Mouse (Mus musculus) embryonic facial prominence, embryonic 14.5 days (tissue): ENCODE measurements around the gene Cited2. TPM values are rescaled to one million over a fixed set of nuclear protein-coding genes. Genes with fewer than 3 reads are reported as not detected.

Experiments used
- ATAC-seq: fragments of 200-750 bp; cut with Nextera tagmentation; 2 replicates; pipeline ENCODE4 v1.8.0; 2017; ENCODE audit warnings: low read depth, moderate number of reproducible peaks, moderate TSS enrichment
- DNase-seq: peaks from one replicate; pipeline ENCODE4 v3.0.0-alpha.2; 2015; ENCODE audit warnings: low spot score
- H3K27ac ChIP-seq: fragments of 300-500 bp; sonication (generic); replicated peaks from 2 replicates; pipeline ENCODE4 v1.5.1; 2014; ENCODE audit warnings: low read depth, mild to moderate bottlenecking, low read length, moderate library complexity
- H3K27me3 ChIP-seq: fragments of 300-500 bp; sonication (generic); replicated peaks from 2 replicates; pipeline ENCODE4 v1.6.1; 2014; ENCODE audit warnings: low read length; ENCODE audit not compliant: control insufficient read depth, insufficient read depth
- H3K36me3 ChIP-seq: fragments of 300-500 bp; sonication (generic); 2 replicates; pipeline ENCODE4 v1.6.1; 2014; ENCODE audit warnings: low read length, mixed read lengths; ENCODE audit not compliant: control insufficient read depth, insufficient read depth
- H3K4me1 ChIP-seq: fragments of 300-500 bp; sonication (generic); 2 replicates; pipeline ENCODE4 v1.6.1; 2014; ENCODE audit warnings: antibody characterized with exemption, low read length; ENCODE audit not compliant: control insufficient read depth, insufficient read depth
- H3K4me2 ChIP-seq: fragments of 300-500 bp; sonication (generic); 2 replicates; pipeline ENCODE4 v1.6.1; 2014; ENCODE audit warnings: low read depth, mild to moderate bottlenecking, low read length, moderate library complexity, mixed read lengths
- H3K4me3 ChIP-seq: fragments of 300-500 bp; sonication (generic); 2 replicates; pipeline ENCODE4 v1.5.1; 2014; ENCODE audit warnings: low read depth, mild to moderate bottlenecking, low read length
- H3K9ac ChIP-seq: fragments of 300-500 bp; sonication (generic); 2 replicates; pipeline ENCODE4 v1.6.1; 2014; ENCODE audit warnings: low read depth, mild to moderate bottlenecking, low read length, moderate library complexity, mixed read lengths
- H3K9me3 ChIP-seq: fragments of 300-500 bp; sonication (generic); 2 replicates; pipeline ENCODE4 v1.6.1; 2016; ENCODE audit warnings: low read length; ENCODE audit not compliant: control insufficient read depth
- WGBS: fragments of 180-500 bp; shearing (Covaris S2); extraction: QIAGEN DNeasy Blood & Tissue Kit; methylation state at CpG from one replicate; pipeline ENCODE4 v1.1.7; 2014; 5-methylcytosine and 5-hydroxymethylcytosine counted together
- polyA plus RNA-seq: library from polyadenylated mRNA; unstranded; fragments of >200 nt; fragmentation: Nextera tagmentation; extraction: Ambion mirVana; gene quantifications from 2 replicates; pipeline ENCODE4 v1.2.1, GENCODE M21; 2014

The Cited2 gene
- polyA plus RNA-seq, 1 experiment from 2014 or later = 40.6 TPM

DNA sequence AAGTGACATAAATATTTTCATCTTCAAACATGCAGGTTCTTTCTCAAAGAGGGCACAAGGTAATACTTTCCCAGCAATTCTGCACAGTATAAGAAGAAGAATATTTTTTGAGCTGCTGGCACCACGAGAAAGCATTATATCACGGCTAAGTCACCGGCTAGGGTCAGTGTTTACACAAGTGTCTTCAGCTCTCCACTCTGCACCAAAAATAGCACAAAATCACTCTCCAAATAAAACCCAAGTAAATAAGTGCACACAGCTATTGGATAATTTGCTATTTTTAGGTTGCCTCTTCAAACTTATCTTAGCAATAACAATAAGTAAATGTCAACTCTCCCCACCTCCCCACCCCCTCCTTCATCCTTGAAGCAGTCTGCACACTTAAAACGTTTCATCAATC, 33.2 kb upstream of the Cited2 start:
- ATAC-seq = no peak
- no peaks in the 10 kb centered on the region for H3K36me3 ChIP-seq
- WGBS = 29% methylated on average over 4 of the region's 4 CpGs
- no peak overlapping the region for H3K4me2 ChIP-seq
- no peak overlapping the region for H3K27ac ChIP-seq
- no peaks in the 10 kb centered on the region for H3K27me3 ChIP-seq
- no peak for DNase-seq
- H3K9me3 ChIP-seq = no peaks in the 10 kb centered on the region
- no peak overlapping the region for H3K9ac ChIP-seq
- H3K4me1 ChIP-seq = no peaks in the 10 kb centered on the region
- no peak overlapping the region for H3K4me3 ChIP-seq

- no peaks in the 10 kb centered on the region for H3K9me3 ChIP-seq
- no peak overlapping the region for H3K9ac ChIP-seq
- no peak overlapping the region for H3K27ac ChIP-seq
- no peaks in the 10 kb centered on the region for H3K4me1 ChIP-seq
- no peak for DNase-seq
- WGBS = 59% methylated on average over 1 of the region's 1 CpGs
- no peak for ATAC-seq
- no peaks in the 10 kb centered on the region for H3K27me3 ChIP-seq
- no peak overlapping the region for H3K4me3 ChIP-seq
- no peaks in the 10 kb centered on the region for H3K36me3 ChIP-seq
- no peak overlapping the region for H3K4me2 ChIP-seq
Measured at GRCm38 (mm10) chr10:17691709-17692108, 31.3 kb upstream of the Cited2 start.

- no peak for DNase-seq
- no peak for ATAC-seq
- no peak overlapping the region for H3K4me2 ChIP-seq
- 71% methylated on average over 3 of the region's 3 CpGs for WGBS
- no peaks in the 10 kb centered on the region for H3K36me3 ChIP-seq
- no peak overlapping the region for H3K9ac ChIP-seq
- H3K27me3 ChIP-seq = no peaks in the 10 kb centered on the region
- no peaks in the 10 kb centered on the region for H3K4me1 ChIP-seq
- H3K9me3 ChIP-seq = no peaks in the 10 kb centered on the region
- H3K27ac ChIP-seq = no peak overlapping the region
- H3K4me3 ChIP-seq = no peak overlapping the region
Measured at GRCm38 (mm10) chr10:17695801-17696200, 27.2 kb upstream of the Cited2 start.

GRCm38 (mm10) chr10:17697376-17698265, 25.4 kb upstream of the Cited2 start:
- Histone ChIP-seq H3K4me1 (no peaks in the 10 kb centered on the region), H3K27me3 (no peaks in the 10 kb centered on the region), H3K36me3 (no peaks in the 10 kb centered on the region), H3K9me3 (no peaks in the 10 kb centered on the region), H3K4me3 (no peak overlapping the region), H3K9ac (no peak overlapping the region), H3K27ac (no peak overlapping the region), H3K4me2 (no peak overlapping the region)
- WGBS = 66% methylated on average over 7 of the region's 7 CpGs
- DNase-seq = no peak
- no peak for ATAC-seq

- H3K27me3 ChIP-seq = no peaks in the 10 kb centered on the region
- DNase-seq = no peak
- no peak overlapping the region for H3K27ac ChIP-seq
- ATAC-seq = no peak
- no peak overlapping the region for H3K9ac ChIP-seq
- 25% methylated on average over 4 of the region's 4 CpGs for WGBS
- H3K4me1 ChIP-seq = no peaks in the 10 kb centered on the region
- H3K4me2 ChIP-seq = no peak overlapping the region
- no peaks in the 10 kb centered on the region for H3K36me3 ChIP-seq
- H3K9me3 ChIP-seq = no peaks in the 10 kb centered on the region
- no peak overlapping the region for H3K4me3 ChIP-seq
Measured at GRCm38 (mm10) chr10:17705466-17705973, 17.5 kb upstream of the Cited2 start.

DNA sequence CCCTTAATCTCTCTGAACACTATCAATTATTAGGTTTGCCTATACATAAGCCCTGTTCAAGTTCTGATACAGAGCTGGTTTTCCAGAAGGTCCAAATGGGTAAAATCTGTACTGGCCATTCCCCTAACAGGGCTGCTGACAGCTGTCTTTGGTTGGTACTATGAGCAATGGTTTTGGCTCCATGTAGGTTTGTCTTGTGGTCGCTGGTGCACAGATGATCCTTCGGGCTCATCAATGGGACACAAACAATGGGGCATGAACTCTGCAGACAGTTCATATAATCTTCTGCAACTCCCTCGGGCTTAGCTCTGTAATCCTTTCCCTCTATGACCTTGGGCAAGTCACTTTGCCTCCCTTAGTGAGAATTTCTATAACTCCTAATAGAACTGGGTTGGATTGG, 12.3 kb upstream of the Cited2 start:
- Histone ChIP-seq H3K4me1 (no peaks in the 10 kb centered on the region), H3K27ac (no peak overlapping the region), H3K9ac (no peak overlapping the region), H3K9me3 (no peaks in the 10 kb centered on the region), H3K27me3 (no peaks in the 10 kb centered on the region), H3K36me3 (no peaks in the 10 kb centered on the region), H3K4me3 (no peak overlapping the region), H3K4me2 (no peak overlapping the region)
- ATAC-seq (no peak), DNase-seq (no peak)
- WGBS = 87% methylated on average over 3 of the region's 3 CpGs

DNA sequence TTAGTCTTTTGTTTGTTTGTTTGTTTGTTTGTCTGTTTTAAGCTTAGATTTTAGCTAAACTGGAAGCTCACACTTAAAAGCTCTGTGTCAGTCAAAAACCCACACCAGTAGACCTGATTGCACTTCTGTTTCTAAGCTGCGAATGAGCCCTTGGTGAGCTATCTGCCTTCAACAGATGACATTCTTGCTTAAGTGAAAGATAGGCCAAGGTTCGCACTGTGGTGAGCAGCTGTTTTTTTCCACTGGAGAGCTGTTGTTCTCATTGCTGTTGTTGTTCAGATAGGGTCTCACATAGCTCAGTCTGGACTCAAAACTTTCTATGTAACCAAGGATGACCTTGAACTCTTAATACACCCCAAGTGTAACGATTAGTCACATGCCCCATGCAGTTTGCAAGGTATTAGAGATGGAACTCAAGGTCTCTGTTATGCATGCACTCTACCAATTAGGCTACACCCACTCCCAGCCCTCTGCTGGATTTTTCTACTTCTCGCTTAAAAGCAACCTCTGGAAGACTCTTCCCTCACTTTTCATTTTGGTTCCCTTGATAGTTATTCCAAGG, 3.9 kb upstream of the Cited2 start:
- no peak overlapping the region for H3K4me2 ChIP-seq
- ATAC-seq = no peak
- no peak for DNase-seq
- 0 out of 2 replicates have a peak, but pooled peaks cover 3% of the 10 kb centered on the region for H3K9me3 ChIP-seq
- H3K4me3 ChIP-seq = no peak overlapping the region
- no peak overlapping the region for H3K27ac ChIP-seq
- H3K9ac ChIP-seq = no peak overlapping the region
- no peaks in the 10 kb centered on the region for H3K36me3 ChIP-seq
- WGBS = 83% methylated on average over 4 of the region's 4 CpGs
- no peaks in the 10 kb centered on the region for H3K4me1 ChIP-seq
- H3K27me3 ChIP-seq = no peaks in the 10 kb centered on the region

DNA sequence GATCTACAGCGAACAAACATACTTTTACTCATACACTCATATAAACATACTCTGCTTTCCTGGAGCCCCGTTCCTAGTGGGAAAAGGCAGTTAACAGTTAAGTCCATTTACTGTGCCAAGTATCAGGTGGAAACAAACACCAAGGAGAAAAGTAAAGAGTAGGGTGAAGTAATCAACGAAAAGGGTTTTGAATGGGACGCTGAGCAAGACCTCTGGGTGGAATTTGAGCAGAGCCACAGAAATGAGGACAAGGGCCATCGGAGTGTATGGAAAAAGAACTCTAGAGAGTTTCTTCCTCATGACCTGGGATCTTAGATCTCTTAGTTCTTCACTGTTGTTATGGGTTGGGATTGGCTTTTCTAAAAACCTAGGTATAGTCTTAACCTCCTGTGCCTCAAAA, 3.4 kb upstream of the Cited2 start:
- no peak overlapping the region for H3K4me2 ChIP-seq
- no peaks in the 10 kb centered on the region for H3K27me3 ChIP-seq
- WGBS = 91% methylated on average over 5 of the region's 5 CpGs
- H3K4me3 ChIP-seq = no peak overlapping the region
- no peaks in the 10 kb centered on the region for H3K36me3 ChIP-seq
- DNase-seq = no peak
- H3K4me1 ChIP-seq = no peaks in the 10 kb centered on the region
- H3K9ac ChIP-seq = no peak overlapping the region
- no peak overlapping the region for H3K27ac ChIP-seq
- H3K9me3 ChIP-seq = 0 out of 2 replicates have a peak, but pooled peaks cover 3% of the 10 kb centered on the region
- ATAC-seq = no peak
